Mouse (Mus musculus) retina, adult 2 months (tissue): ENCODE measurements around the gene Olfr1480.

ENCODE experiments used
- DNase-seq: peaks from one replicate; pipeline ENCODE4 v3.0.0-alpha.2; 2012; ENCODE audit warnings: low read depth, low spot score

Olfr1480 gene

DNA sequence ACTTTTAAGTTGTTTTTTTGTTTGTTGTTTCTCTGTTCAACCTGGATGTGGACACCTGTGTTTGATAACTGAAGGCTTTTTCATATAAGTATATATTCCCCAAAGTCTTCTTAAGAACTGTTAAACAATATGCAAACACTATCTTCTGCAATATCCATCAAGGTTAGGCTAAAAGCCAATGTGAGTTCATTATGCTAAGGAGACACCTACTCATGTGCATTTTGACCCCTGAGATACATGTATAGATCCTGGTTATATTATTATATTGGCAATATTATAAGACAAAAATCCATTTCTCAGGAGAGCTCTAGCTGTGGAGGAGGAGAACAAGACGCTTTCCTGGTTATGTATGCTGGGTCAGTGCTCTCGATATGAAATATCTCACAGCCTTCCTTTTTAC, at the start of gene Olfr1480:
Gene Olfr1480, plus strand, starts transcription at position 301 of the 400 bp plus-strand sequence.
- DNase-seq, result no peak

DNA sequence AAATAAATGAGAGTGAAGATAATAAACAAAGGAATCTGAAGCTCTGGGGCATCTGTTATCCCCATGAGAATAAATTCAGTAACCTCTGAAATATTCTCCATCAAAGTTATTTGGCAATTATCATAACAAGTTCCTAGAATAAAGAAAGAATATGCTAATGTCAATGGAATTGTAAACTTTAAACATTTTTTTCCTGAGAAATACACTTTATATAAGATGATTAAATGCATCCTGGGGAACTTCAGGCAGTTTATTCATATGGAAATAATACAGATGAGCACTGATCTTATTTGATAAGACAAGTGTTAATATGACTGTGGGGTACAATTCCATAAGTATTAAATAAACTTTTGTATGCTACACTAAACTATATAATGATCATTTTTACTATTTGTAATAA, 47.6 kb upstream of the Olfr1480 start, which contains the start of gene Olfr1475:
Gene Olfr1475, minus strand, starts transcription at position 101 of the 400 bp plus-strand sequence.
- DNase-seq, result no peak

DNA sequence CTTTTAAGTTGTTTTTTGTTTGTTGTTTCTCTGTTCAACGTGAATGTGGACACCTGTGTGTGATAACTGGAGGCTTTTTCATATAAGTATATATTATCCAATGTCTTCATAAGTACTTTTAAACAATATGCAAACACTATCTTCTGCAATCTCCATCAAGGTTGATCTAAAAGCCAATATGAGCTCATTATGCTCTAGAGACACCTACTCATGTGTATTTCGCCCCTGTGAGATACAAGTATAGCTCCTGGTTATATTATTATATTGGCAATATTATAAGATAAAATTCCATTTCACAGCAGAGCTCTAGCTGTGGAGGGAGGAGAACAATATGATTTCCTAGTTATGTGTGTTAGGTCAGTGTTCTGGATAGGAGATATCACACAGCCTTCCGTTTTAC, 27.5 kb upstream of the Olfr1480 start, which contains the start of gene Olfr1477:
Gene Olfr1477, plus strand, starts transcription at position 301 of the 400 bp plus-strand sequence.
- no peak for DNase-seq
